Mouse (Mus musculus) MEL (cell line): ENCODE measurements around the gene Ccdc9b. TPM values are rescaled to one million over a fixed set of nuclear protein-coding genes. Genes with fewer than 3 reads are reported as not detected.

Source experiments
- DNase-seq: peaks from one replicate; pipeline ENCODE4 v3.0.0; 2011; ENCODE audit warnings: low read depth, low spot score
- H3K27ac ChIP-seq: 2 replicates; pipeline ENCODE4 v1.5.1; 2012; ENCODE audit warnings: low read depth, mild to moderate bottlenecking, control low read depth, low read length, moderate library complexity; ENCODE audit not compliant: control insufficient read depth
- H3K27me3 ChIP-seq, 2 experiments: fragments of 150-350 bp in 1 of 2; sonication (generic) in 1 of 2; 2 replicates each; pipeline ENCODE4 v1.6.1; 2012; ENCODE audit warnings: low read length in 2 of 2, mild to moderate bottlenecking in 2 of 2, improper control_type of control experiment in 1 of 2, moderate library complexity in 1 of 2; ENCODE audit not compliant: insufficient read depth in 2 of 2, control insufficient read depth in 1 of 2
- H3K36me3 ChIP-seq, 2 experiments: 2 replicates each; pipeline ENCODE4 v1.6.1; 2012 to 2014; ENCODE audit warnings: low read length in 2 of 2, improper control_type of control experiment in 1 of 2, inconsistent platforms in 1 of 2, mild to moderate bottlenecking in 1 of 2; ENCODE audit not compliant: insufficient read depth in 2 of 2, control insufficient read depth in 1 of 2
- H3K4me1 ChIP-seq, 2 experiments: fragments of 150-350 bp in 1 of 2; sonication (generic) in 1 of 2; 2 replicates each; pipeline ENCODE4 v1.6.1; 2012; ENCODE audit warnings: low read length in 2 of 2, improper control_type of control experiment in 1 of 2, mild to moderate bottlenecking in 1 of 2; ENCODE audit not compliant: insufficient read depth in 2 of 2, control insufficient read depth in 1 of 2
- H3K4me3 ChIP-seq, 2 experiments: fragments of 150-350 bp in 1 of 2; sonication (generic) in 1 of 2; 2 replicates each; pipeline ENCODE4 v1.5.1; 2012; ENCODE audit warnings: low read depth in 2 of 2, low read length in 2 of 2, mild to moderate bottlenecking in 2 of 2, moderate library complexity in 2 of 2, control low read depth in 1 of 2, improper control_type of control experiment in 1 of 2; ENCODE audit not compliant: control insufficient read depth in 1 of 2, insufficient read depth in 1 of 2
- H3K79me2 ChIP-seq: 2 replicates; pipeline ENCODE4 v1.6.1; 2012; ENCODE audit warnings: mild to moderate bottlenecking, low read length, moderate library complexity; ENCODE audit not compliant: control insufficient read depth, poor library complexity, insufficient read depth
- H3K9ac ChIP-seq: 2 replicates; pipeline ENCODE4 v1.6.1; 2012; ENCODE audit warnings: low read depth, mild to moderate bottlenecking, control low read depth, low read length, moderate library complexity; ENCODE audit not compliant: control insufficient read depth, poor library complexity, severe bottlenecking
- H3K9me3 ChIP-seq: fragments of 150-350 bp; sonication (generic); replicated peaks from 2 replicates; pipeline ENCODE4 v1.6.1; 2012; ENCODE audit warnings: mild to moderate bottlenecking, low read length, improper control_type of control experiment, moderate library complexity; ENCODE audit not compliant: insufficient read depth
- BHLHE40 ChIP-seq: IDR thresholded peaks from 2 replicates; pipeline ENCODE4 v1.6.1; 2012; ENCODE audit warnings: low read depth, mild to moderate bottlenecking, inconsistent platforms, low read length, improper control_type of control experiment, borderline replicate concordance
- CHD1 ChIP-seq: IDR thresholded peaks from 2 replicates; pipeline ENCODE4 v1.6.1; 2012; ENCODE audit warnings: low read depth, mild to moderate bottlenecking, inconsistent platforms, low read length, improper control_type of control experiment
- CHD2 ChIP-seq: IDR thresholded peaks from 2 replicates; pipeline ENCODE4 v1.6.1; 2011; ENCODE audit warnings: low read length, improper control_type of control experiment
- E2F4 ChIP-seq: IDR thresholded peaks from 2 replicates; pipeline ENCODE4 v1.6.1; 2011; ENCODE audit warnings: low read depth, low read length, improper control_type of control experiment, borderline replicate concordance
- ELF1 ChIP-seq: IDR thresholded peaks from 2 replicates; pipeline ENCODE4 v1.6.1; 2014; ENCODE audit warnings: low read depth, mild to moderate bottlenecking, inconsistent platforms, low read length, improper control_type of control experiment, moderate library complexity
- EP300 ChIP-seq, 2 experiments: IDR thresholded peaks; 2 replicates each; pipeline ENCODE4 v1.6.1; 2011; ENCODE audit warnings: improper control_type of control experiment in 2 of 2, low read length in 2 of 2, low read depth in 1 of 2, mild to moderate bottlenecking in 1 of 2
- GATA1 ChIP-seq: IDR thresholded peaks from 2 replicates; pipeline ENCODE4 v1.6.1; 2011; ENCODE audit warnings: low read depth, low read length, improper control_type of control experiment
- JUND ChIP-seq: IDR thresholded peaks from 2 replicates; pipeline ENCODE4 v1.6.1; 2011; ENCODE audit warnings: low read depth, mild to moderate bottlenecking, improper control_type of control experiment, low read length
- KAT2A ChIP-seq: conservative IDR thresholded peaks from 2 replicates; pipeline ENCODE4 v1.6.1; 2012; ENCODE audit warnings: low read depth, low read length, improper control_type of control experiment, inconsistent platforms
- MAZ ChIP-seq: IDR thresholded peaks from 2 replicates; pipeline ENCODE4 v1.6.1; 2012; ENCODE audit warnings: low read depth, mild to moderate bottlenecking, inconsistent platforms, low read length, improper control_type of control experiment
- MXI1 ChIP-seq: IDR thresholded peaks from 2 replicates; pipeline ENCODE4 v1.6.1; 2011; ENCODE audit warnings: mild to moderate bottlenecking, low read depth, low read length, improper control_type of control experiment
- MYB ChIP-seq: IDR thresholded peaks from 2 replicates; pipeline ENCODE4 v1.6.1; 2011; ENCODE audit warnings: mild to moderate bottlenecking, low read depth, low read length, improper control_type of control experiment
- MYC ChIP-seq: IDR thresholded peaks from 2 replicates; pipeline ENCODE4 v1.6.1; 2011; ENCODE audit warnings: low read depth, mild to moderate bottlenecking, low read length, improper control_type of control experiment, moderate library complexity
- NELFE ChIP-seq: IDR thresholded peaks from 2 replicates; pipeline ENCODE4 v1.6.1; 2011; ENCODE audit warnings: low read depth, low read length, improper control_type of control experiment
- NRF1 ChIP-seq: IDR thresholded peaks from 2 replicates; pipeline ENCODE4 v1.6.1; 2014; ENCODE audit warnings: low read depth, mild to moderate bottlenecking, inconsistent platforms, low read length, improper control_type of control experiment, moderate library complexity; ENCODE audit not compliant: poor library complexity, insufficient read depth, severe bottlenecking
- POLR2A ChIP-seq, 2 experiments: IDR thresholded peaks; 2 replicates each; pipeline ENCODE4 v1.6.1; 2011 to 2012; ENCODE audit warnings: low read length in 2 of 2, mild to moderate bottlenecking in 2 of 2, control low read depth in 1 of 2, improper control_type of control experiment in 1 of 2, low read depth in 1 of 2, moderate library complexity in 1 of 2; ENCODE audit not compliant: control insufficient read depth in 1 of 2, insufficient read depth in 1 of 2, poor library complexity in 1 of 2
- POLR2AphosphoS5 ChIP-seq: IDR thresholded peaks from 2 replicates; pipeline ENCODE4 v1.6.1; 2012; ENCODE audit warnings: low read depth, borderline replicate concordance, mild to moderate bottlenecking, inconsistent platforms, low read length, moderate library complexity, mixed read lengths
- RAD21 ChIP-seq: IDR thresholded peaks from 2 replicates; pipeline ENCODE4 v1.6.1; 2011; ENCODE audit warnings: mild to moderate bottlenecking, low read depth, low read length, improper control_type of control experiment
- SMC3 ChIP-seq: IDR thresholded peaks from 2 replicates; pipeline ENCODE4 v1.6.1; 2011; ENCODE audit warnings: low read depth, low read length, improper control_type of control experiment
- TAL1 ChIP-seq: IDR thresholded peaks from 2 replicates; pipeline ENCODE4 v1.6.1; 2012; ENCODE audit warnings: mild to moderate bottlenecking, inconsistent platforms, low read length, moderate library complexity, mixed read lengths
- TCF12 ChIP-seq: IDR thresholded peaks from 2 replicates; pipeline ENCODE4 v1.6.1; 2014; ENCODE audit warnings: low read depth, mild to moderate bottlenecking, inconsistent platforms, low read length, improper control_type of control experiment, moderate library complexity
- UBTF ChIP-seq: IDR thresholded peaks from 2 replicates; pipeline ENCODE4 v1.6.1; 2012; ENCODE audit warnings: low read depth, mild to moderate bottlenecking, inconsistent platforms, low read length, improper control_type of control experiment, moderate library complexity, borderline replicate concordance; ENCODE audit not compliant: insufficient read depth
- USF2 ChIP-seq, 2 experiments: IDR thresholded peaks; 2 replicates each; pipeline ENCODE4 v1.6.1; 2011 to 2012; ENCODE audit warnings: improper control_type of control experiment in 2 of 2, low read length in 2 of 2, borderline replicate concordance in 1 of 2, inconsistent platforms in 1 of 2, low read depth in 1 of 2, mild to moderate bottlenecking in 1 of 2; ENCODE audit not compliant: insufficient read depth in 1 of 2
- ZMIZ1 ChIP-seq: IDR thresholded peaks from 2 replicates; pipeline ENCODE4 v1.6.1; 2012; ENCODE audit warnings: low read depth, mild to moderate bottlenecking, inconsistent platforms, low read length, improper control_type of control experiment, moderate library complexity
- ZNF384 ChIP-seq: IDR thresholded peaks from 2 replicates; pipeline ENCODE4 v1.6.1; 2012; ENCODE audit warnings: low read depth, mild to moderate bottlenecking, inconsistent platforms, low read length, improper control_type of control experiment
- polyA plus RNA-seq, 2 experiments: library from polyadenylated mRNA; stranded (reverse) in 1 of 2; unstranded in 1 of 2; fragments of >175 nt in 1 of 2; fragments of >200 nt in 1 of 2; gene quantifications; 2 replicates each; pipeline versions ENCODE4 v1.2.1 to v1.2.4; 2012; ENCODE audit warnings: low replicate concordance in 2 of 2, low read depth in 1 of 2; ENCODE audit not compliant: insufficient read length in 2 of 2, insufficient read depth in 1 of 2, missing spikeins in 1 of 2
- total RNA-seq: library from RNA; depleted of rRNA; stranded (reverse); fragments of 300-350 nt; gene quantifications from 2 replicates; pipeline ENCODE4 v1.2.3, GENCODE M21; 2012

Ccdc9b gene
- total and polyA plus RNA-seq, 3 experiments = 1.7 to 2.4 TPM; not detected in 1

DNA sequence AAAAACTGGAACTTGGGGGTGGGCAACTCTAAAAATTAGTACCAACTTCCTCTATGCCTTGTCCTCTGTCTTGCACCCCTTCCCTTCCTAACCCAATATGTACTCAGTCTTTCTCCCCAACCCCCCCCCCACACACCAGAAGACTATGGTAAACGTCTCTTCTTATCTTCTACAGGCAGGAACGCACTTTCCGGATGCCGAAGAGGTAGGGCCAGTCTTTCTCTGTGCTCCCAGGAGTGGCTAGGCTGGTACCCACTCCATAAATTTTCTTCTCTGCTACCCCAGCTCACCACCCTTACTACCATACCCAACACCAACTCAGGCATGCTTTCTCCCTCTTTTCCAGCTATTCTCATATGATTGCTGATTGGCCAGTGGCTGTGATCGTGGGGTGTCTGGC lies 24.1 kb upstream of the Ccdc9b start:
- peaks cover 17 to 36% of the 10 kb centered on the region in 2 experiments for H3K4me1 ChIP-seq
- peak overlapping the region; percentile 59 for H3K27ac ChIP-seq
- H3K79me2 ChIP-seq = no peaks in the 10 kb centered on the region; the same call in 1 of the 2 replicates
- no peaks in the 10 kb centered on the region for H3K27me3 ChIP-seq
- peaks cover 0 to 23% of the 10 kb centered on the region in 2 experiments; a peak in 2 of 4 replicates for H3K36me3 ChIP-seq
- TF ChIP-seq ZNF384 = no peak
- TF ChIP-seq MAZ = 0 out of 2 replicates have a peak, but pooled peaks have one; percentile 12
- TF ChIP-seq MYB = 0 out of 2 replicates have a peak, but pooled peaks have one; percentile 45
- no peak for TF ChIP-seq RAD21
- peak in 1 of 2 experiments; percentile 85; a peak in 2 of 4 replicates for TF ChIP-seq EP300 (IDR thresholded peaks at IDR 0.05; ENCODE audit: low read depth in 1 of 2, low read length in 2 of 2)
- peak; percentile 77 for TF ChIP-seq TCF12
- TF ChIP-seq GATA1 = peak; percentile 50; the same call in 1 of the 2 replicates
- no peak for TF ChIP-seq MYC
- no peak for TF ChIP-seq POLR2A (IDR thresholded peaks at IDR 0.05; ENCODE audit: control insufficient read depth in 1 of 2, insufficient read depth in 1 of 2, low read depth in 1 of 2, low read length in 2 of 2, poor library complexity in 1 of 2)
- peak; percentile 71 for TF ChIP-seq TAL1
- no peak overlapping the region for H3K4me3 ChIP-seq
- peak overlapping the region; percentile 30; the same call in 1 of the 2 replicates for H3K9ac ChIP-seq
- H3K9me3 ChIP-seq = no peaks in the 10 kb centered on the region
- DNase-seq = peak; percentile 64

DNA sequence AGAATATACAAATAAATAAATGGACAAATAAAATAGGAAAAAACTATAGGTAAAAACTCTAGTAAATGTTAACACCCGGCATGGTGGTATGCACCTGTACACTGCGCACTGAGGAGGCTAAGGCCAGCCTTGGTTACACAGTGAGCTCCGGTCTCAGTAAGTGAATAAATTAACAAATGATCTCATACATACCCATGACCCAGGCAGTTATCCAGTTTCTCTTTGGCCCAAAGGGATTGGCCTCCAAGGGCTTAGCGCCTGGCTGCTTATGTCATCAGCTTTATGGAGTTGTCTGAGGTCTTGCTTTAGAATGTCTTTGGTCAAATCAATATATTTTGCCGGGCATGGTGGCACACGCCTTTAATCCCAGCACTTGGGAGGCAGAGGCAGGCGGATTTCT lies 21.2 kb upstream of the Ccdc9b start:
- Histone ChIP-seq H3K27ac (no peak overlapping the region), H3K4me1 (peaks cover 19 to 45% of the 10 kb centered on the region in 2 experiments), H3K36me3 (peaks cover 0 to 26% of the 10 kb centered on the region in 2 experiments; a peak in 2 of 4 replicates), H3K9me3 (no peaks in the 10 kb centered on the region), H3K4me3 (no peak overlapping the region), H3K79me2 (no peaks in the 10 kb centered on the region; the same call in 1 of the 2 replicates), H3K9ac (no peak overlapping the region), H3K27me3 (no peaks in the 10 kb centered on the region)
- TF ChIP-seq MXI1 (no peak), JUND (no peak), E2F4 (no peak), UBTF (no peak), ZMIZ1 (no peak), NELFE (no peak), CHD1 (no peak), MYB (no peak), MAZ (no peak), BHLHE40 (no peak), POLR2AphosphoS5 (no peak), RAD21 (no peak), CHD2 (no peak), SMC3 (no peak), USF2 (IDR thresholded peaks at IDR 0.05; ENCODE audit: borderline replicate concordance in 1 of 2, insufficient read depth in 1 of 2, low read depth in 1 of 2, low read length in 2 of 2) (no peak), KAT2A (no peak), ELF1 (no peak), NRF1 (no peak)
- DNase-seq = no peak
